Mouse (Mus musculus): ENCODE results near the gene Eif4g3. TPM values are rescaled to one million over a fixed set of nuclear protein-coding genes. Genes with fewer than 3 reads are reported as not detected.
A peak's percentile ranks its signal among the peaks of the same experiment; 100 is the strongest.

Gene Eif4g3
- total and polyA plus RNA-seq, 3 experiments, result 22.8 to 63.7 TPM; not detected in 1

GRCm38 (mm10) chr4:138166519-138166918, 173.7 kb downstream of the Eif4g3 start:
- H3K9ac ChIP-seq (ENCODE audit: control insufficient read depth, low read depth, low read length, poor library complexity, severe bottlenecking), result no peak overlapping the region
- H3K79me2 ChIP-seq (ENCODE audit: control insufficient read depth, insufficient read depth, low read length, poor library complexity), result no peaks in the 10 kb centered on the region
- H3K4me1 ChIP-seq (ENCODE audit: control insufficient read depth in 1 of 2, insufficient read depth in 2 of 2, low read length in 2 of 2), result peaks cover 0 to 13% of the 10 kb centered on the region in 2 experiments; a peak in 2 of 4 replicates
- no peaks in the 10 kb centered on the region for H3K9me3 ChIP-seq (replicated peaks; ENCODE audit: insufficient read depth, low read length)
- DNase-seq (ENCODE audit: low read depth, low spot score), result no peak
- TF ChIP-seq USF1 (IDR thresholded peaks at IDR 0.05; ENCODE audit: low read depth, low read length), result no peak
- TF ChIP-seq KAT2A (conservative IDR thresholded peaks at IDR 0.05; ENCODE audit: low read depth, low read length), result no peak
- no peak for TF ChIP-seq ZC3H11A (IDR thresholded peaks at IDR 0.05; ENCODE audit: low read depth, low read length)
- no peak for TF ChIP-seq MXI1 (IDR thresholded peaks at IDR 0.05; ENCODE audit: low read depth, low read length)
- TF ChIP-seq NRF1 (IDR thresholded peaks at IDR 0.05; ENCODE audit: insufficient read depth, low read depth, low read length, poor library complexity, severe bottlenecking), result no peak
- no peak overlapping the region for H3K27ac ChIP-seq (ENCODE audit: control insufficient read depth, low read depth, low read length)
- no peak overlapping the region for H3K4me3 ChIP-seq (ENCODE audit: control insufficient read depth in 1 of 2, insufficient read depth in 1 of 2, low read depth in 2 of 2, low read length in 2 of 2)
- H3K27me3 ChIP-seq (ENCODE audit: control insufficient read depth in 1 of 2, insufficient read depth in 2 of 2, low read length in 2 of 2), result no peaks in the 10 kb centered on the region
- H3K36me3 ChIP-seq (ENCODE audit: control insufficient read depth in 1 of 2, insufficient read depth in 2 of 2, low read length in 2 of 2), result peaks cover 7 to 18% of the 10 kb centered on the region in 2 experiments

- Histone ChIP-seq H3K36me3 (ENCODE audit: control insufficient read depth in 1 of 2, insufficient read depth in 2 of 2, low read length in 2 of 2) (peaks cover 7 to 22% of the 10 kb centered on the region in 2 experiments), H3K9me3 (replicated peaks; ENCODE audit: insufficient read depth, low read length) (no peaks in the 10 kb centered on the region), H3K27ac (ENCODE audit: control insufficient read depth, low read depth, low read length) (no peak overlapping the region), H3K4me3 (ENCODE audit: control insufficient read depth in 1 of 2, insufficient read depth in 1 of 2, low read depth in 2 of 2, low read length in 2 of 2) (no peak overlapping the region), H3K27me3 (ENCODE audit: control insufficient read depth in 1 of 2, insufficient read depth in 2 of 2, low read length in 2 of 2) (no peaks in the 10 kb centered on the region), H3K79me2 (ENCODE audit: control insufficient read depth, insufficient read depth, low read length, poor library complexity) (no peaks in the 10 kb centered on the region), H3K9ac (ENCODE audit: control insufficient read depth, low read depth, low read length, poor library complexity, severe bottlenecking) (no peak overlapping the region), H3K4me1 (ENCODE audit: control insufficient read depth in 1 of 2, insufficient read depth in 2 of 2, low read length in 2 of 2) (peaks cover 0 to 13% of the 10 kb centered on the region in 2 experiments; a peak in 2 of 4 replicates)
- TF ChIP-seq USF2 (IDR thresholded peaks at IDR 0.05; ENCODE audit: borderline replicate concordance in 1 of 2, insufficient read depth in 1 of 2, low read depth in 1 of 2, low read length in 2 of 2) (no peak), RAD21 (IDR thresholded peaks at IDR 0.05; ENCODE audit: low read depth, low read length) (no peak), JUND (IDR thresholded peaks at IDR 0.05; ENCODE audit: low read depth, low read length) (no peak), CHD1 (IDR thresholded peaks at IDR 0.05; ENCODE audit: low read depth, low read length) (no peak)
- peak; percentile 34 for DNase-seq (ENCODE audit: low read depth, low spot score)
Measured at GRCm38 (mm10) chr4:138168162-138168561, 175.3 kb downstream of the Eif4g3 start.

GRCm38 (mm10) chr4:138169420-138169819, 176.6 kb downstream of the Eif4g3 start:
- H3K9me3 ChIP-seq (replicated peaks; ENCODE audit: insufficient read depth, low read length), result no peaks in the 10 kb centered on the region
- H3K36me3 ChIP-seq (ENCODE audit: control insufficient read depth in 1 of 2, insufficient read depth in 2 of 2, low read length in 2 of 2), result peaks cover 7 to 25% of the 10 kb centered on the region in 2 experiments
- no peak overlapping the region for H3K27ac ChIP-seq (ENCODE audit: control insufficient read depth, low read depth, low read length)
- DNase-seq (ENCODE audit: low read depth, low spot score), result no peak
- H3K4me3 ChIP-seq (ENCODE audit: control insufficient read depth in 1 of 2, insufficient read depth in 1 of 2, low read depth in 2 of 2, low read length in 2 of 2), result no peak overlapping the region
- no peak for TF ChIP-seq ETS1 (IDR thresholded peaks at IDR 0.05; ENCODE audit: low read depth, low read length)
- TF ChIP-seq TBP (IDR thresholded peaks at IDR 0.05; ENCODE audit: low read depth, low read length), result no peak
- TF ChIP-seq UBTF (IDR thresholded peaks at IDR 0.05; ENCODE audit: borderline replicate concordance, insufficient read depth, low read depth, low read length), result no peak
- no peak for TF ChIP-seq MXI1 (IDR thresholded peaks at IDR 0.05; ENCODE audit: low read depth, low read length)
- TF ChIP-seq EP300 (IDR thresholded peaks at IDR 0.05; ENCODE audit: low read depth in 1 of 2, low read length in 2 of 2), result no peak
- no peak for TF ChIP-seq MAFK (IDR thresholded peaks at IDR 0.05; ENCODE audit: borderline replicate concordance, low read depth, low read length)
- TF ChIP-seq USF1 (IDR thresholded peaks at IDR 0.05; ENCODE audit: low read depth, low read length), result no peak
- TF ChIP-seq KAT2A (conservative IDR thresholded peaks at IDR 0.05; ENCODE audit: low read depth, low read length), result no peak
- no peak for TF ChIP-seq TAL1 (IDR thresholded peaks at IDR 0.05; ENCODE audit: low read length)
- TF ChIP-seq JUND (IDR thresholded peaks at IDR 0.05; ENCODE audit: low read depth, low read length), result no peak
- no peak for TF ChIP-seq CHD1 (IDR thresholded peaks at IDR 0.05; ENCODE audit: low read depth, low read length)
- no peak for TF ChIP-seq ZC3H11A (IDR thresholded peaks at IDR 0.05; ENCODE audit: low read depth, low read length)
- TF ChIP-seq MYB (IDR thresholded peaks at IDR 0.05; ENCODE audit: low read depth, low read length), result no peak
- H3K4me1 ChIP-seq (ENCODE audit: control insufficient read depth in 1 of 2, insufficient read depth in 2 of 2, low read length in 2 of 2), result peaks cover 0 to 13% of the 10 kb centered on the region in 2 experiments; a peak in 2 of 4 replicates
- no peak overlapping the region for H3K9ac ChIP-seq (ENCODE audit: control insufficient read depth, low read depth, low read length, poor library complexity, severe bottlenecking)
- H3K79me2 ChIP-seq (ENCODE audit: control insufficient read depth, insufficient read depth, low read length, poor library complexity), result no peaks in the 10 kb centered on the region
- H3K27me3 ChIP-seq (ENCODE audit: control insufficient read depth in 1 of 2, insufficient read depth in 2 of 2, low read length in 2 of 2), result no peaks in the 10 kb centered on the region
